In genomic region chr11:80104407-80104806, GRCm38 (mm10) we compare ENCODE assay signal across 31 mouse cellular contexts. TPM values are rescaled to one million over a fixed set of nuclear protein-coding genes. Genes with fewer than 3 reads are reported as not detected.
"Had no signal": no experiment of that assay in that cellular context is flagged by ENCODE, and none has a peak within 500 bp of the region (broad histone marks: within the 10 kb centered on the region; RNA-seq: fewer than 3 reads in every experiment).

No protein-coding gene starts in this region.

- H3K27me3 ChIP-seq: heart, embryonic 12.5 days; heart, embryonic 13.5 days; heart, embryonic 15.5 days; hindbrain, embryonic 12.5 days; hindbrain, embryonic 13.5 days; hindbrain, embryonic 15.5 days; intestine, embryonic 15.5 days; kidney, embryonic 15.5 days had no signal

- H3K9ac ChIP-seq: heart, embryonic 12.5 days; heart, embryonic 13.5 days; heart, embryonic 15.5 days; hindbrain, embryonic 12.5 days; hindbrain, embryonic 13.5 days; hindbrain, embryonic 14.5 days; hindbrain, embryonic 15.5 days; intestine, embryonic 15.5 days; kidney, embryonic 15.5 days had no signal

- H3K9me3 ChIP-seq: heart, embryonic 12.5 days; heart, embryonic 13.5 days; heart, embryonic 15.5 days; hindbrain, embryonic 10.5 days; hindbrain, embryonic 12.5 days; hindbrain, embryonic 13.5 days; hindbrain, embryonic 15.5 days; intestine, embryonic 15.5 days; kidney, embryonic 15.5 days had no signal

- H3K4me1 ChIP-seq: heart, embryonic 12.5 days; heart, embryonic 13.5 days; heart, embryonic 15.5 days; hindbrain, embryonic 10.5 days; hindbrain, embryonic 12.5 days; hindbrain, embryonic 13.5 days; hindbrain, embryonic 15.5 days; intestine, embryonic 15.5 days; kidney, embryonic 15.5 days had no signal

- DNase-seq: heart, postnatal 10 days; heart, postnatal 14 days; heart, postnatal 36 days; heart, postnatal 4 days; kidney, adult 11 months; kidney, adult 18-20 months; kidney, adult 2 months; kidney, adult 8-10 months; kidney, adult 9 months; kidney, postnatal 10 days; kidney, postnatal 14 days; kidney, postnatal 25 days; kidney, postnatal 36 days; kidney, postnatal 4 days; layer of hippocampus, adult 9-11 months; layer of hippocampus, postnatal 36 days had no signal

- H3K27ac ChIP-seq: heart, embryonic 13.5 days; heart, embryonic 15.5 days; hindbrain, embryonic 10.5 days; hindbrain, embryonic 12.5 days; hindbrain, embryonic 13.5 days; hindbrain, embryonic 14.5 days; hindbrain, embryonic 15.5 days; hindbrain, postnatal 0 days; intestine, embryonic 15.5 days; kidney, embryonic 15.5 days; kidney, postnatal 0 days; layer of hippocampus, adult 2 months; left cerebral cortex, adult 2 months had no signal

- H3K4me3 ChIP-seq: heart, embryonic 12.5 days; heart, embryonic 13.5 days; heart, embryonic 15.5 days; hindbrain, embryonic 10.5 days; hindbrain, embryonic 12.5 days; hindbrain, embryonic 13.5 days; hindbrain, embryonic 15.5 days; intestine, embryonic 15.5 days; kidney, embryonic 15.5 days; layer of hippocampus, adult 2 months; left cerebral cortex, adult 2 months had no signal

RNA-seq across cellular contexts. Expression of gene Adap2, which starts 49.5 kb away (rescaled TPM):
- total RNA-seq: hematopoietic stem cell, adult 5-6 weeks had no signal
